In the genomic region with DNA sequence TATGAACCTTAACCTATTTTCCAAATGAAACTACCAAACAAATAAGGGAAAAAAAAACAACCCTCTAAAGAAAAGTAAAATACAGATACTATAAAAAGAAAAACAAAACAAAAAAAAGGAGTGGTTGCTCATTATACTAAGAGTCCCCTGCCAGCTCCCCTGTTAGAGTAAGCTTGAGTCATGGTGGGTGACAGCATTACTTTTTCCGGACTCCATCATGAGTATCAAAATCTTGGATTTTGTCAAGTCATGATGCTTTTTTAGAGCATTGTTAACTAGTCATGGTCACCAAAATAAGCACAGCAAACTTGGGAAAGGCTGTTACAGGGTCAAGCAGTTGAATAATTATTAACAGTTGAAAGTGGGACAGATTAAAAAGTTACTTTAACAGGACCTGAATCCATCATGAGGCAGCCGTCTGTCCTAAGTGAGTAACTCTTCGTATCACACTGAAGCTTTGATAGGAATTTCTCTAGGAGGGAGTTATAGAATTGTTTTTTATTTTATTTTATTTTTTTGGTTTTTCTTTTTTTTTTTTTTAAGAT, we compare ENCODE assay signal across 1 mouse cellular context.
TF ChIP-seq lines count a peak whose summit lies in the region.

No protein-coding gene starts in this region.

TF ChIP-seq in MEL, 35 proteins besides CTCF, POLR2A, EP300 and RAD21 (continued from another document):
- 0 out of 2 replicates have a peak, but pooled peaks have one; percentile 25 for TF ChIP-seq POLR2AphosphoS2 (IDR thresholded peaks at IDR 0.05; ENCODE audit: low read length)
